Mouse (Mus musculus) embryonic fibroblast, embryonic 13.5 days (primary cell): ENCODE results near the gene Esf1.

ENCODE experiments used
- CTCF ChIP-seq: IDR thresholded peaks from 2 replicates; pipeline ENCODE4 v1.5.1; 2011; ENCODE audit warnings: mild to moderate bottlenecking, control low read depth, low read length, moderate library complexity, borderline replicate concordance; ENCODE audit not compliant: insufficient read depth
- POLR2A ChIP-seq: IDR thresholded peaks from 2 replicates; pipeline ENCODE4 v1.6.1; 2011; ENCODE audit warnings: low read depth, mild to moderate bottlenecking, control low read depth, low read length, moderate library complexity

GRCm38 (mm10) chr2:140203756-140204155 lies 33.4 kb upstream of the Esf1 start:
- TF ChIP-seq POLR2A (no peak), CTCF (no peak)
